In genomic region chr11:82739006-82739405, GRCm38 (mm10) we compare ENCODE assay signal across 29 mouse cellular contexts. TPM values are rescaled to one million over a fixed set of nuclear protein-coding genes. Genes with fewer than 3 reads are reported as not detected.
A peak's percentile ranks its signal among the peaks of the same experiment; 100 is the strongest.
DNase-seq lines count a peak whose midpoint lies in the region; ATAC-seq and TF ChIP-seq lines count a peak whose summit lies in the region.
"Had no signal": no experiment of that assay in that cellular context is flagged by ENCODE, and none has a peak within 500 bp of the region (broad histone marks: within the 10 kb centered on the region; RNA-seq: fewer than 3 reads in every experiment).

No protein-coding gene starts in this region.

- TF ChIP-seq RAD21 in MEL (IDR thresholded peaks at IDR 0.05; ENCODE audit: low read depth, low read length): peak; percentile 22

- H3K36me3 ChIP-seq in kidney, postnatal 0 days (ENCODE audit: insufficient read depth, low read length): no peaks in the 10 kb centered on the region
- H3K36me3 ChIP-seq in MEL (ENCODE audit: control insufficient read depth in 1 of 2, insufficient read depth in 2 of 2, low read length in 2 of 2): no peaks in the 10 kb centered on the region
- H3K36me3 ChIP-seq in midbrain, embryonic 11.5 days (ENCODE audit: control insufficient read depth, insufficient read depth, low read length): no peaks in the 10 kb centered on the region
- H3K36me3 ChIP-seq: embryonic facial prominence, embryonic 15.5 days; forebrain, embryonic 15.5 days; heart, embryonic 13.5 days; limb, embryonic 15.5 days; liver, embryonic 15.5 days; neural tube, embryonic 15.5 days had no signal

- no peak for TF ChIP-seq POLR2A in MEL (IDR thresholded peaks at IDR 0.05; ENCODE audit: control insufficient read depth in 1 of 2, insufficient read depth in 1 of 2, low read depth in 1 of 2, low read length in 2 of 2, poor library complexity in 1 of 2)

- H3K4me2 ChIP-seq in kidney, postnatal 0 days (ENCODE audit: low read length): no peak overlapping the region
- H3K4me2 ChIP-seq in midbrain, embryonic 11.5 days: no peak overlapping the region
- H3K4me2 ChIP-seq: embryonic facial prominence, embryonic 15.5 days; forebrain, embryonic 15.5 days; heart, embryonic 13.5 days; limb, embryonic 15.5 days; liver, embryonic 15.5 days; neural tube, embryonic 15.5 days had no signal

- H3K9me3 ChIP-seq in kidney, postnatal 0 days (replicated peaks; ENCODE audit: low read length): no peaks in the 10 kb centered on the region
- no peaks in the 10 kb centered on the region for H3K9me3 ChIP-seq in MEL (replicated peaks; ENCODE audit: insufficient read depth, low read length)
- no peaks in the 10 kb centered on the region for H3K9me3 ChIP-seq in midbrain, embryonic 11.5 days (ENCODE audit: control insufficient read depth, low read length)
- H3K9me3 ChIP-seq: embryonic facial prominence, embryonic 15.5 days; forebrain, embryonic 15.5 days; heart, embryonic 13.5 days; limb, embryonic 15.5 days; liver, embryonic 15.5 days; neural tube, embryonic 15.5 days had no signal

- TF ChIP-seq CTCF in kidney, postnatal 0 days (IDR thresholded peaks at IDR 0.05; ENCODE audit: low read depth): peak; percentile 9; the same call in 1 of the 2 replicates
- peak in 2 of 3 experiments; percentile 43 to 49; a peak in 4 of 6 replicates for TF ChIP-seq CTCF in MEL (IDR thresholded peaks at IDR 0.05 in 2 of 3, conservative IDR thresholded peaks at IDR 0.05 in 1 of 3; ENCODE audit: control insufficient read depth in 1 of 3, insufficient read depth in 1 of 3, low read depth in 2 of 3, low read length in 3 of 3, poor library complexity in 1 of 3, severe bottlenecking in 1 of 3)

- no peak for ATAC-seq in kidney, postnatal 0 days (replicated peaks; ENCODE audit: low FRiP score, low read depth)
- ATAC-seq in midbrain, embryonic 11.5 days (ENCODE audit: low FRiP score): no peak
- ATAC-seq: CD4-positive, CD25-positive, alpha-beta regulatory T cell, adult 4 months; forebrain, embryonic 15.5 days; inflammation-experienced regulatory T-cells, adult 6 months had no signal

- no peak overlapping the region for H3K4me3 ChIP-seq in kidney, postnatal 0 days (replicated peaks; ENCODE audit: low read depth, low read length)
- H3K4me3 ChIP-seq in MEL (ENCODE audit: control insufficient read depth in 1 of 2, insufficient read depth in 1 of 2, low read depth in 2 of 2, low read length in 2 of 2): no peak overlapping the region
- H3K4me3 ChIP-seq in midbrain, embryonic 11.5 days (ENCODE audit: low read depth, low read length): no peak overlapping the region
- H3K4me3 ChIP-seq: embryonic facial prominence, embryonic 15.5 days; forebrain, embryonic 15.5 days; heart, embryonic 13.5 days; left cerebral cortex, adult 2 months; limb, embryonic 15.5 days; liver, embryonic 15.5 days; neural tube, embryonic 15.5 days had no signal

- DNase-seq in kidney, postnatal 0 days (ENCODE audit: low spot score): no peak
- DNase-seq in kidney, postnatal 10 days: no peak
- DNase-seq in A20 (ENCODE audit: low read depth, low spot score) (peak; percentile 29), MEL (ENCODE audit: low read depth, low spot score) (peak; percentile 35)
- peak; percentile 9 for DNase-seq in induced T-regulatory cell, adult 2 months (ENCODE audit: low read depth)
- DNase-seq in thymus, postnatal 4 days: no peak
- DNase-seq in midbrain, embryonic 11.5 days (ENCODE audit: low spot score, missing footprints): no peak
- DNase-seq in heart, adult 9 months (ENCODE audit: low spot score in 2 of 2): no peak
- DNase-seq: adrenal gland, postnatal 36 days; cerebellum, adult 11 months; cerebellum, adult 9-11 months; gastrocnemius, postnatal 25 days; heart, adult 18-20 months; heart, postnatal 14 days; kidney, adult 9 months; kidney, postnatal 4 days; left cerebral cortex, postnatal 4 days; right cerebral cortex, postnatal 14 days had no signal

- TF ChIP-seq EP300 in MEL (IDR thresholded peaks at IDR 0.05; ENCODE audit: low read depth in 1 of 2, low read length in 2 of 2): no peak

- H3K79me2 ChIP-seq in MEL (ENCODE audit: control insufficient read depth, insufficient read depth, low read length, poor library complexity): no peaks in the 10 kb centered on the region

- H3K27ac ChIP-seq in kidney, postnatal 0 days: no peak overlapping the region
- no peak overlapping the region for H3K27ac ChIP-seq in MEL (ENCODE audit: control insufficient read depth, low read depth, low read length)
- no peak overlapping the region for H3K27ac ChIP-seq in midbrain, embryonic 11.5 days (ENCODE audit: low read depth, low read length)
- H3K27ac ChIP-seq: embryonic facial prominence, embryonic 15.5 days; forebrain, embryonic 15.5 days; heart, embryonic 13.5 days; left cerebral cortex, adult 2 months; limb, embryonic 15.5 days; liver, embryonic 15.5 days; macrophage; neural tube, embryonic 15.5 days had no signal

- H3K27me3 ChIP-seq in kidney, postnatal 0 days (ENCODE audit: insufficient read depth, low read length): no peaks in the 10 kb centered on the region
- H3K27me3 ChIP-seq in MEL (ENCODE audit: control insufficient read depth in 1 of 2, insufficient read depth in 2 of 2, low read length in 2 of 2): peaks cover 0 to 2% of the 10 kb centered on the region in 2 experiments; a peak in 2 of 4 replicates
- no peaks in the 10 kb centered on the region for H3K27me3 ChIP-seq in midbrain, embryonic 11.5 days (ENCODE audit: control insufficient read depth, insufficient read depth, low read length)
- H3K27me3 ChIP-seq: embryonic facial prominence, embryonic 15.5 days; forebrain, embryonic 15.5 days; heart, embryonic 13.5 days; limb, embryonic 15.5 days; liver, embryonic 15.5 days; neural tube, embryonic 15.5 days had no signal

- H3K9ac ChIP-seq in kidney, postnatal 0 days (ENCODE audit: low read depth, low read length): no peak overlapping the region
- no peak overlapping the region for H3K9ac ChIP-seq in MEL (ENCODE audit: control insufficient read depth, low read depth, low read length, poor library complexity, severe bottlenecking)
- no peak overlapping the region for H3K9ac ChIP-seq in midbrain, embryonic 11.5 days (ENCODE audit: low read length)
- H3K9ac ChIP-seq: embryonic facial prominence, embryonic 15.5 days; forebrain, embryonic 15.5 days; heart, embryonic 13.5 days; limb, embryonic 15.5 days; liver, embryonic 15.5 days; neural tube, embryonic 15.5 days had no signal

- H3K4me1 ChIP-seq in kidney, postnatal 0 days (replicated peaks; ENCODE audit: insufficient read depth, low read length): no peaks in the 10 kb centered on the region
- no peaks in the 10 kb centered on the region for H3K4me1 ChIP-seq in MEL (ENCODE audit: control insufficient read depth in 1 of 2, insufficient read depth in 2 of 2, low read length in 2 of 2)
- H3K4me1 ChIP-seq in midbrain, embryonic 11.5 days (ENCODE audit: control insufficient read depth, insufficient read depth, low read length): no peaks in the 10 kb centered on the region
- H3K4me1 ChIP-seq: embryonic facial prominence, embryonic 15.5 days; forebrain, embryonic 15.5 days; heart, embryonic 13.5 days; limb, embryonic 15.5 days; neural tube, embryonic 15.5 days had no signal

TF ChIP-seq in MEL, 35 proteins besides CTCF, POLR2A, EP300 and RAD21:
- peak in 1 of 2 experiments; percentile 21; a peak in 1 of 4 replicates for TF ChIP-seq USF2 (IDR thresholded peaks at IDR 0.05; ENCODE audit: borderline replicate concordance in 1 of 2, insufficient read depth in 1 of 2, low read depth in 1 of 2, low read length in 2 of 2)
- TF ChIP-seq MYB (IDR thresholded peaks at IDR 0.05; ENCODE audit: low read depth, low read length): no peak
- TF ChIP-seq RCOR1 (IDR thresholded peaks at IDR 0.05; ENCODE audit: low read depth, low read length): no peak
- no peak for TF ChIP-seq E2F4 (IDR thresholded peaks at IDR 0.05; ENCODE audit: borderline replicate concordance, low read depth, low read length)
- TF ChIP-seq ZKSCAN1 (IDR thresholded peaks at IDR 0.05; ENCODE audit: low read depth, low read length): no peak
- TF ChIP-seq USF1 (IDR thresholded peaks at IDR 0.05; ENCODE audit: low read depth, low read length): peak; percentile 80
- no peak for TF ChIP-seq TCF12 (IDR thresholded peaks at IDR 0.05; ENCODE audit: low read depth, low read length)
- TF ChIP-seq ZNF384 (IDR thresholded peaks at IDR 0.05; ENCODE audit: low read depth, low read length): no peak
- no peak for TF ChIP-seq MYC (IDR thresholded peaks at IDR 0.05; ENCODE audit: low read depth, low read length)

RNA-seq across cellular contexts. Expression of gene Cct6b, which starts 25.1 kb away (rescaled TPM):
- polyA plus RNA-seq in kidney, postnatal 0 days (2015; fragmentation: Nextera tagmentation; extraction: Ambion mirVana): 0.42 and 0.46 TPM in 2 replicates
- 0.31 and 0.33 TPM in 2 replicates for total RNA-seq in MEL (2012; rRNA removed)
- under 1 TPM in 1 of 2 experiments, not detected in 1; 0.21 TPM for polyA plus RNA-seq in MEL (2012; ENCODE audit: insufficient read depth in 1 of 2, insufficient read length in 2 of 2, low read depth in 1 of 2, low replicate concordance in 2 of 2, missing spikeins in 1 of 2)
- 0.16 and 0.52 TPM in 2 replicates for polyA plus RNA-seq in midbrain, embryonic 11.5 days (2014; fragmentation: Nextera tagmentation; extraction: Ambion mirVana)
- total RNA-seq: common myeloid progenitor, adult 5-6 weeks; left cerebral cortex, adult 2 months had no signal

RNA-seq across cellular contexts. Expression of gene Zfp830, which starts 25.1 kb away (rescaled TPM):
- polyA plus RNA-seq in kidney, postnatal 0 days (2015; fragmentation: Nextera tagmentation; extraction: Ambion mirVana): 35.6 and 38.1 TPM in 2 replicates
- total RNA-seq in MEL (2012; rRNA removed): 40.7 and 51.4 TPM in 2 replicates
- 10 to 100 TPM in 1 of 2 experiments, not detected in 1; 43.4 TPM for polyA plus RNA-seq in MEL (2012; ENCODE audit: insufficient read depth in 1 of 2, insufficient read length in 2 of 2, low read depth in 1 of 2, low replicate concordance in 2 of 2, missing spikeins in 1 of 2)
- polyA plus RNA-seq in midbrain, embryonic 11.5 days (2014; fragmentation: Nextera tagmentation; extraction: Ambion mirVana): 35.1 and 38.5 TPM in 2 replicates

RNA-seq across cellular contexts. Expression of gene Lig3, which starts 41.9 kb away (rescaled TPM):
- 23.0 and 23.9 TPM in 2 replicates for polyA plus RNA-seq in kidney, postnatal 0 days (2015; fragmentation: Nextera tagmentation; extraction: Ambion mirVana)
- total RNA-seq in MEL (2012; rRNA removed): 48.5 and 54.0 TPM in 2 replicates
- 10 to 100 TPM in 1 of 2 experiments, not detected in 1; 89.2 TPM for polyA plus RNA-seq in MEL (2012; ENCODE audit: insufficient read depth in 1 of 2, insufficient read length in 2 of 2, low read depth in 1 of 2, low replicate concordance in 2 of 2, missing spikeins in 1 of 2)
- polyA plus RNA-seq in midbrain, embryonic 11.5 days (2014; fragmentation: Nextera tagmentation; extraction: Ambion mirVana): 48.2 and 52.6 TPM in 2 replicates

Comparison
In these comparisons a context has a peak if more than half of its experiments do, and no peak if none do; other contexts are left out.
1. DNase-seq: peak in A20 (single experiment), MEL (single experiment) and induced T-regulatory cell, adult 2 months (single experiment); none in kidney, postnatal 0 days (single experiment), kidney, postnatal 10 days (single experiment), thymus, postnatal 4 days (single experiment), midbrain, embryonic 11.5 days (single experiment) and heart, adult 9 months (0 of 2).